Mouse (Mus musculus) ES-Bruce4 (cell line): Measurements from ENCODE around the gene Zdhhc14.

ENCODE experiments used
- CTCF ChIP-seq: IDR thresholded peaks from one replicate; pipeline ENCODE4 v1.8.1; 2011; ENCODE audit warnings: low read depth, low read length
- EP300 ChIP-seq: IDR thresholded peaks from 2 replicates; pipeline ENCODE4 v1.6.1; 2011; ENCODE audit warnings: low read depth, low read length; ENCODE audit not compliant: insufficient read depth
- POLR2A ChIP-seq: IDR thresholded peaks from one replicate; pipeline ENCODE4 v1.8.1; 2011; ENCODE audit warnings: low read length; ENCODE audit not compliant: insufficient read depth

DNA sequence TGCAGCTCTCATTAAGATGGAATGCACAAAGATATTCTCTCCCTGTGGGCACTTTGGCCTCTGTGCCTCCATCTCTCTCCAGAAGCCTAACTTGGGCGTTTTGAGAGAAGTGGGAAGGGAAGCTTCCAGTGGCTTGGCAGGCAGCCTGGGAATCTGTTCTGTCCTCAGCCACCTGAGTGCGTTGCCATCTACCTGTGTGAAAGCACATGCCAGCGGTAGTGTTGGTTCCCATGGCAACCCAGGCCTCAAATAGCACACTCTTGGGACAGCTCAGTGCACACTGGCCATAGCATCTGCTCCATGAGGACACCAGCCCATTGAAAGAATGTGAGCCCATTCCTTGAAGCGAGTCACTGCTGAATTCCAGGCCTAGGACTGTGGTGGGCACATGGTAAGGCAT, 83.2 kb downstream of the Zdhhc14 start:
- TF ChIP-seq POLR2A (no peak), CTCF (no peak), EP300 (no peak)
